Mouse (Mus musculus) adrenal gland, adult (tissue): Measurements from ENCODE around the gene Ptcra.
A peak's percentile ranks its signal among the peaks of the same experiment; 100 is the strongest.

Experiments
- DNase-seq, 2 experiments: peaks; one replicate each; pipeline ENCODE4 v3.0.0; 2022 to 2023; ENCODE audit warnings: low spot score in 1 of 2; ENCODE audit not compliant: inconsistent age in 2 of 2

Ptcra gene

GRCm38 (mm10) chr17:46725731-46726645, 37.5 kb downstream of the Ptcra start:
- peak; percentile 42 to 69 for DNase-seq

DNA sequence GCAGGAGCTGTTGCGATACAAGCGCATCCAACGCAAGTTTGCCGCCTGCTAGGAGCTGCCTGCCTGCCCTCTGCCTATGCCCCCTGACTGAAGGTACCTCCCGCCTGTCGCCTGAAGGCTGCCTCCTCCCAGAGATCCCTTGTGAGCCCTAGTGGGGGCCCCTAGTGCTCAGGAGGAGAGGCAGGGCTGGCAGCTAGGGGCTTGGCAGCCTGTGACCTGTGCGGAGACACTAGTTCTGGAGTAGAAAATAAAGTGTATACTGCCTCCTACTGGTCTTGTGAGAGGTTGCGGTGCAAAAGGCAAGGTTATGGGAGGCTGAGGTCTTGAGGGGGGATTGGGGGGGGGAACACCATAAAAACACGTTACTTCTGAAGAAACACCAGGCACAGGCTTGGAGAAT, 38.2 kb downstream of the Ptcra start:
- DNase-seq: peak in 1 of 2 experiments; percentile 64

GRCm38 (mm10) chr17:46724477-46725084, 38.9 kb downstream of the Ptcra start:
- DNase-seq: peak in 1 of 2 experiments; percentile 27

- DNase-seq: peak in 1 of 2 experiments; percentile 68
These were observed 42.4 kb downstream of the Ptcra start for GRCm38 (mm10) chr17:46721077-46721476.

DNA sequence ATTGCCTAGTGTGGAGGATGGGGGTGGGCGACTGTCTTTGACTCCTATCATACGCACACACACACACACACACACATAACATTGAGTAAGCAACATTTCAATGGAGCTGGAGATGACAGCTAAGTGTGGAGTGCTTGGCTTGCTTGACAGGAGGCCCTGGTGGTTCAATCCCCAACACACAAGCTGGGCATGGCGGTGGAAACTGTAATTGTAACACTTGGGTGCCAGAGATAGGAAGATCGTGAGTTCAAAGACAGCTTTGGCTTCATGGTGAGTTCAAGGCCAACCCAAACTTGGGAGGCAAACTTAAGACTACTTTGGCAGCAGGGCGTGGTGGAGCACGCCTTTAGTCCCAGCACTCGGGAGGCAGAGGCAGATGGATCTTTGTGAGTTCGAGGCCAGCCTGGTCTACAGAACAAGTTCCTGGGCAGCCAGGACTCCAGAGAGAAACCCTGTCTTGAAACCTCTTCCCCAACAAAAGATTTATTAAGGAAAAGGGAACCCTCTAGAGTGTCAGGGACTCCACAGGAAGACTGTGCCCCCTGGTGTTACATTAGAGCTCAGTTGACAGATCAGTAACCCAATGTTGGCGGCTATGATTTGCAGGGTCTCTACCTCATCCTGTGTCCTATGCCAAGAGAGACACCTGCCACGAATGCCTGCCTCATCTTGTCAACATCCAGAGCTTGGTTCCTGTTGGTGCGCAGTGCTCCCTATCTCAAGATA, 48.6 kb downstream of the Ptcra start:
- DNase-seq: peak in 1 of 2 experiments; percentile 65

DNA sequence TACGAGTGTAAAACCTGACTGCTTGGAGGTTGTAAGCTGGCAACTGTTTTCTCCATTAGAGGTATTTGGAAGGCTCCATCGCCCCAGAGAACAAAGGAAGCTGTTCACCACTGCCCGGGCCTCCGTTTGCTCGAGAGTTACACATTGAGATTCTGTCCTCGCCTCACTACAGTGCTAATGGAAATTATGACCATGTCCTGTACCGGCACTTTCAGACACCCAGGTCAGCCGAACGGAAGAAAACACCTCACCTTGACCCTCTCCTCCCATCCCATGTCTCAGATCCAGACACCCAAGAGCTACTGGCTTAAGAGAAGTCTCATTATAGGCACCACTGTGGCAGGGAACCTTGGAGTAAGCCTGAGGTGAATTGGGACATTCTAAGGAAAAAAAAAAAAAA, 49.7 kb downstream of the Ptcra start:
- no peak for DNase-seq

- no peak for DNase-seq
These were observed 51.1 kb downstream of the Ptcra start for GRCm38 (mm10) chr17:46712442-46712841.

GRCm38 (mm10) chr17:46711612-46712271, 51.8 kb downstream of the Ptcra start:
- DNase-seq: peak; percentile 67 to 90

DNA sequence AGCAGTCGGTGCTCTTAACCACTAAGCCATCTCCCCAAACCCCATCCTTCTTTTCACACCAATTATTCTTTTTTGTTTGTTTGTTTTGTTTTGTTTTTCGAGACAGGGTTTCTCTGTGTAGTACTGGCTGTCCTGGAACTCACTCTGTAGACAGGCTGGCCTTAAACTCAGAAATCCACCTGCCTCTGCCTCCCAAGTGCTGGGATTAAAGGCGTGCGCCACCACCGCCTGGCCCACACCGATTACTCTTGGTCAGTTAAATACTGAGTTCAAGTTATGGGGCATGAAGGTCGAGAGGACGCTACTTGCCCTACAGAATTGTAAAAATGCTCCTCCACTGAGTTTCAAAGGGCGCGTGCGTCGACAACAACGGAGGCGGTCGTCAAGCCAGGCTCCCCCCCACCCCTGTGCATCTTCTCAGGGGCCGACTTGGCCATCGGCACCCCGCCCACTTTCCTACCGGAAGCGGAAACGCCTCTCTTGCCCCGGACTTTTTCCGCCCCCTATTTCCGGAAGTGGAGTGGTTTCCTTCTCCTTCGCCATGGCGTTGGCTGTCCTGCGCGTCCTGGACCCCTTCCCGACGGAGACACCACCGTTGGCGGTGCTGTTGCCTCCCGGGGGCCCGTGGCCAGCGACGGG, 52.4 kb downstream of the Ptcra start, which contains the start of gene Pex6:
Gene Pex6, plus strand, starts transcription at position 505 of the 639 bp plus-strand sequence.
- DNase-seq: peak; percentile 93 to 97

DNA sequence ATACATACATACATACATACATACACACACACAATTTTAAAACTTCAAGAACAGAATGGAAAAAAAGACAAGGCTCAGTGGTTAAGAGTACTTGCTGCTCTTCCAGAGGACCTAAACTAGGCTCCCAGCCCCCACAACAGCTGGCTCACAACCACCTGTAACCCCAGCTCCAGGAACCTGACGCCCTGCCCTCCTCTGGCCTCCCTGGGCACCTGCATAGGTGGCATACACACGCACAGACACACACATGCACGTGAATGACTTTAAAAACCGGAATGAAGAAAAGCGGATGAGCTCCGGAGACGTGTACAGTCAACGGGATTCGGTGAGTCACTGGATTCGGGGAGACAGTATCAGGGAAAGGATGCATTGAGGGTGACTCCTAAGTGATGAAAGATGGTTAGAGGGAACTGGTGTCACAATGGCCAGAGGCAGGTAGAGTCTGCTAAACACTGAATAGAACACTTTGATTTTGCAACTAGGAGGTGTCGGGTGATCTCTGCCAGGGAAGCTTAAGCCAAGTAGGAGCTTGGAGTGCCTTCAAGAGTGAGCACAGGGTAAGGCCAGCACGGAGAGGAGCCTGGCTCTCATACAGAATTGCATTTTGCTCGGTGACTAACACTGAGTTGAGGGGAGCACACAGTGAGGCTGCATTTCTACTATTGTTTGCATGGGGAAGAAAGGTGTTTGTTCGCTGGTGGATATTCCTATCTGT, 57.0 kb downstream of the Ptcra start:
- DNase-seq: no peak
